Mouse (Mus musculus): Measurements from ENCODE around the gene Ckmt2. TPM values are rescaled to one million over a fixed set of nuclear protein-coding genes. Genes with fewer than 3 reads are reported as not detected.

Gene Ckmt2
- not detected in 2 replicates for total RNA-seq (2017)

DNA sequence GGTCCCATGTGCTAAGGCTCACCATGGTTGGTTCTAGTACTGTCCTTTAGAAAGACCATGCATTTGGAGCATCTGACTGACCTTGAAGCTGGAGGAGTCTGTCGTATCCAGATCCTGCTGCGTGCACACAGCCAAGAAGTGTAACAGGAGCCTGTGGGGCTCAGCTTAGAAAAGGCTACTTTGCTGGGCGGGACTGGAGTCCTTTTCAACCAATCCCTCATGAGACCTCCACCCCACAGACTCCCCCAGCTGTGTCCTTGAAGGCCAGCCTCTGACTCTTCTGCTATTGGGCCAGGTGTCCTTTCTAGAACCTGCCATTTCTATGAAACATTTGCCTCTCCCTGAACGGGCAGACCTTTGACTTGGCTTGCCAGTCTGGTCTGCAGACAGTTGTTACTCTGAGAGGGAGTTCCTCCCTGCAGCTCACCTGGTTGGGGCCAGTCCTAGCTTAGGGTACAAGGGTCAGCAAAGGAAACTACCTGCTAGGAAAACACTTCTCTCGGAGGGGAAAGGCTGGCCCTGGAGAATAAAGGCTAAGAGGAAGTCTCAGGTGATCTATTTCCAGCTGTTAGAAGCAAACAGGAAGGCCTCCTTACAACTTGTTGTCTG is at the start of gene Ckmt2:
Ckmt2 (minus strand) TSS at position 145 of the 609 bp plus-strand sequence.
- no peak for ATAC-seq (replicated peaks in 1 of 2; ENCODE audit: insufficient read depth in 1 of 2, low FRiP score in 2 of 2, low TSS enrichment in 1 of 2, low read depth in 1 of 2, poor library complexity in 2 of 2, severe bottlenecking in 2 of 2)

DNA sequence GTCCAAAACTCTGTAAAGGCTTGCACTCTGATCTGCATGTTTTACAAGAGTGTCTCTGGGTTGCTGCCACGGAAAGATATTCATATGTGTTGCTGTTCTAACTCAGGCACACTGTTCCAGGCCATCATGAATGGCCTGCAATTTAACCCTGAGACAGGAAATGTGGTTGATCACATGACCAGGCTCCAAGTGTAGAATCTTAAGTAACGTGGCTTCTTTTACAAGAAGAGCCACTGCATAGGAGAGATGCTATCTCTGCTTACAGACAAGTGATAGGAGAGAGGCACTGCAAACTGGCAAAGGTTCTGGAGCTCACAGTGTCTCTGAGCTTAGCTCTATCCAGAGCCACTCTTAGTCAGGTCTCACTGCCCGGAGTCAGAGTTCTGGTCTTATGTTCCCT is 44.3 kb upstream of the Ckmt2 start:
- ATAC-seq (replicated peaks in 1 of 2; ENCODE audit: insufficient read depth in 1 of 2, low FRiP score in 2 of 2, low TSS enrichment in 1 of 2, low read depth in 1 of 2, poor library complexity in 2 of 2, severe bottlenecking in 2 of 2) = no peak

DNA sequence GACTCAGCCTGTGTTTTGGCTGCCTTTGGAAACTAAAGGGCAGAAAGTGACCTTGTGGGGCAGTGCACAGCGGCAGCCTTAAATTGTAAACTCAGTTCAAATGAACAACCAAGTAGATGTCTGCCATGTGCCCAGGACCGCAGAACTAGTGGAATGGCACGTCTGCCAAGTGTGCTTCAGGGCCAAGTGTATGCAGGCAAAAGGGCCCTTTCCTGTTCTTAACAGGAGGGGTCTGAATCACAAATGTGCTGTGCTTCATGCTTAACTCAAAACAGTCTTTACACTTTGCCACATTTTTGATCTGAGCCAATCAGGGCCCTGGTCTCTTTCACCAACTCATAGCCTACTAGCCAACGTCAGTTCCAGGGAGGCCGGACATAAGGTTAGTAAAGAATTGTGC is 42.1 kb upstream of the Ckmt2 start:
- ATAC-seq (replicated peaks in 1 of 2; ENCODE audit: insufficient read depth in 1 of 2, low FRiP score in 2 of 2, low TSS enrichment in 1 of 2, low read depth in 1 of 2, poor library complexity in 2 of 2, severe bottlenecking in 2 of 2) = no peak

- no peak for ATAC-seq (replicated peaks in 1 of 2; ENCODE audit: insufficient read depth in 1 of 2, low FRiP score in 2 of 2, low TSS enrichment in 1 of 2, low read depth in 1 of 2, poor library complexity in 2 of 2, severe bottlenecking in 2 of 2)
These were observed 41.1 kb upstream of the Ckmt2 start for GRCm38 (mm10) chr13:91917835-91918234.

- ATAC-seq (replicated peaks in 1 of 2; ENCODE audit: insufficient read depth in 1 of 2, low FRiP score in 2 of 2, low TSS enrichment in 1 of 2, low read depth in 1 of 2, poor library complexity in 2 of 2, severe bottlenecking in 2 of 2) = no peak
These were observed 39.6 kb upstream of the Ckmt2 start for GRCm38 (mm10) chr13:91916308-91916707.

DNA sequence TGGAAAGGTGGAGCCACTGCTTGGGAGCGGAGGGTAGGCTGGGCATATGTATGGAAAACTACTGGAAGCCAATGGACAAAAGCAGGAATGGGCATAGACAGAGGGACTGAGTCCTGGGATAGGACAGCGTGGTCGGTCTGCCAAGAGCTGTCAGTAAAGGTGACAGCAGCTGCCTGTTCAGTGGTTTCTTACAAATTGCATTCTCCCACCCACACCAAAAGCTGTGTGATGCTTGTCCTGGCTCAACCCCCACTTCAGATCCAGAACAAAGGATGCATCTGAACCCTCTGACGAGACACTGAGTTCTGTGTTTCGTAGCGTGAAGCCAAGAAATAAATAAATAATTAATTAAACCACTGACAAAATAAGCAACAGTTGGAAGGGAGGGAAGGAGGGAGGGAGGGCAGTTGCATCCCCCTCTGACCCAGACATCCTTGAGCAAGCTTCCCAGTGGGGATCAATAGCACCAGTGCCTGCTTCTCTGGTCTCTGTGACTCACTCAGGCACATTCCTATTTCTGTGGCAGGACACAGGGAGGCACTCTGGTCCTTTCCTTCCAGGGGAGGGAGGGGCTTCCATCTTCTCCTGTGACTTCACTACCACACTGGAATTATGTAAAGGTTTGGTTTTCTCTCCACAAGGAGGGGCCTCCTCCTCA is 39.0 kb upstream of the Ckmt2 start:
- no peak for ATAC-seq (replicated peaks in 1 of 2; ENCODE audit: insufficient read depth in 1 of 2, low FRiP score in 2 of 2, low TSS enrichment in 1 of 2, low read depth in 1 of 2, poor library complexity in 2 of 2, severe bottlenecking in 2 of 2)

- peak; percentile 86 to 87 for ATAC-seq (replicated peaks in 1 of 2; ENCODE audit: insufficient read depth in 1 of 2, low FRiP score in 2 of 2, low TSS enrichment in 1 of 2, low read depth in 1 of 2, poor library complexity in 2 of 2, severe bottlenecking in 2 of 2)
These were observed 38.5 kb upstream of the Ckmt2 start for GRCm38 (mm10) chr13:91915192-91915581.

- no peak for ATAC-seq (replicated peaks in 1 of 2; ENCODE audit: insufficient read depth in 1 of 2, low FRiP score in 2 of 2, low TSS enrichment in 1 of 2, low read depth in 1 of 2, poor library complexity in 2 of 2, severe bottlenecking in 2 of 2)
These were observed 35.0 kb upstream of the Ckmt2 start for GRCm38 (mm10) chr13:91911652-91912051.

DNA sequence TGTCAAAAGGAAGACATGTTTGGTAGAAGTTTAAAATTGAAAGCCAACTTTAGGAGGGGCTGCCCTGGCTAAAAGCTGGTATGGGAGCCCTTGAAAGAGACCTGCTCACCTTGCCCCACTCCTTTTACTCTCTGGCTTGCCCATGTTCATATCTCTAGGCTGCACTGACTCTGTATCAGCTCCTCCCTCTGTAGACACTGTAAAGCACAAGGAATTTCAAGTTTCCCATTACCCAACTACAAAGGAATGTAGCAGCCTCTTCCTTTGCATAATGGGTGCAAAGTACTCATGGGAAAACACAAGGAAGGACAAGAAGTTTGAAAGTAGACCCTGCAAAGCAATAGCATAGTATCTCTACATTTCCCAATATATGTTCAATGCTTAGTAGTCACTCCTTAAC is 34.5 kb upstream of the Ckmt2 start:
- ATAC-seq (replicated peaks in 1 of 2; ENCODE audit: insufficient read depth in 1 of 2, low FRiP score in 2 of 2, low TSS enrichment in 1 of 2, low read depth in 1 of 2, poor library complexity in 2 of 2, severe bottlenecking in 2 of 2) = no peak

- peak; percentile 86 to 87 for ATAC-seq (replicated peaks in 1 of 2; ENCODE audit: insufficient read depth in 1 of 2, low FRiP score in 2 of 2, low TSS enrichment in 1 of 2, low read depth in 1 of 2, poor library complexity in 2 of 2, severe bottlenecking in 2 of 2)
These were observed 31.7 kb upstream of the Ckmt2 start for GRCm38 (mm10) chr13:91908202-91908980.

DNA sequence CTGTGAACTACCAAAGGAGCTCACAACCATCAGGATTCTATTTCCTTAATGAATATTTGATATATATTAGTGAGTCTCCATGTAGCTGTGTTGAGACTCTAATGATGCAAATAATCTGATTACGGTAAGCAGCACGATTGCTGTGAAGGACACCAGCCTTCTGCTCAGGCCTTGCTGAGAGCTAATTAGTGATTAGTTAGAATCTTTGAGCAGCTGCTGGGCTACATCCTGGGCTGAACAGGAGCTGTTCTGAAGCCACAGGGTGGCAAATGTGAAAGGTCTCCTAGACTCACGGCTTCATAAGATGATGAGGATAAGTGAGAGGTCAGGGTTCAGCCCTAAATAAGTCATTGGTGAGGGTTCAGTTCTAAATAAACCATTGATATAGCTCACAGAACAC is 29.7 kb upstream of the Ckmt2 start:
- no peak for ATAC-seq (replicated peaks in 1 of 2; ENCODE audit: insufficient read depth in 1 of 2, low FRiP score in 2 of 2, low TSS enrichment in 1 of 2, low read depth in 1 of 2, poor library complexity in 2 of 2, severe bottlenecking in 2 of 2)

- no peak for ATAC-seq (replicated peaks in 1 of 2; ENCODE audit: insufficient read depth in 1 of 2, low FRiP score in 2 of 2, low TSS enrichment in 1 of 2, low read depth in 1 of 2, poor library complexity in 2 of 2, severe bottlenecking in 2 of 2)
These were observed 19.8 kb upstream of the Ckmt2 start for GRCm38 (mm10) chr13:91896476-91896875.

DNA sequence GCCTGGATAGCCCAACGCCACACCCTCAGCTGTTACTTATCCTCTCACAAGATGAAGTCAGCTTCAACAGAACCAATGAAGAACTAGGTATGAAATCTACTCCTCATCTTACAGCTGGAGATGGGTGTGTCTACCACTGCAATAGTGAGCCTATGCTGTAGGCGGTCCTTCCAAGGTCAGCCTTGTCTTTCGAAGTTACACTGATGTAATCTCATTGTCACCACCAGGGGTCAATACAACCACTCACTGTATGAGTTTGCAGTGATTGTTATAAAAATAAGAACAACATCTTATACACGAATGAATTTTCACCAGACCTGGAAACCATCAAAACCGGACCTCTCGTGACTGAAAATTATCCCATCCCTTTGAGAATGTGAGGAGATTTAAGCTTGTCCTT is 16.4 kb upstream of the Ckmt2 start:
- peak; percentile 59 to 64; a peak in 3 of 4 replicates for ATAC-seq (replicated peaks in 1 of 2; ENCODE audit: insufficient read depth in 1 of 2, low FRiP score in 2 of 2, low TSS enrichment in 1 of 2, low read depth in 1 of 2, poor library complexity in 2 of 2, severe bottlenecking in 2 of 2)

DNA sequence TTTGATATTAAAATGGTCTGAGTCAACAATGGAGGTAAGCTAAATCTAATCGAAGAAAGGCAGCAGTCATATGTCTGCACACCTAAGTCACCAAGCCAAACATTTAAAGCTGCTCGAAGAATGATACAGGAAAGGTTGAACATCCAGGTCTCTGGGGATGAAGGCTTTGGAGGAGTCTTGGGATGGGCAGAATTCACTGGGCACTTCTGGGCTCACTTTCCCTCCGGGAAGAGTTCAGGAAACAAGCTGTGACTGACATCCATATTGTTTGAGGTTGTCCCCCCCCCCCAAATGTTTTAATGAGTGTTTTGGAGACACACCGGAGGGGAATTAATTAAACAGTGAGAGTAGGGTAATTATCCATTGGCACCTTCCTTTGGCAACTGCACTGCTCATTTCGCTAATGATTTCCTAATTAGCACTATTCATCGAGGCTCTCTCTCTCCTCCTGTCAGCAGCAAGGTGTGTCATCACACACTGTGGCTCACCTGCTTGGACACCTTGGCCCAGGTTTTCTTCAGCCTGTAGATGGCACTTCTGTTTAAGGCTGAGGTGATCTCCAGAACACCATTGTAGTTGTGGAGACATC is 13.4 kb upstream of the Ckmt2 start:
- no peak for ATAC-seq (replicated peaks in 1 of 2; ENCODE audit: insufficient read depth in 1 of 2, low FRiP score in 2 of 2, low TSS enrichment in 1 of 2, low read depth in 1 of 2, poor library complexity in 2 of 2, severe bottlenecking in 2 of 2)

GRCm38 (mm10) chr13:91884714-91885386 is 8.2 kb upstream of the Ckmt2 start:
- no peak for ATAC-seq (replicated peaks in 1 of 2; ENCODE audit: insufficient read depth in 1 of 2, low FRiP score in 2 of 2, low TSS enrichment in 1 of 2, low read depth in 1 of 2, poor library complexity in 2 of 2, severe bottlenecking in 2 of 2)

DNA sequence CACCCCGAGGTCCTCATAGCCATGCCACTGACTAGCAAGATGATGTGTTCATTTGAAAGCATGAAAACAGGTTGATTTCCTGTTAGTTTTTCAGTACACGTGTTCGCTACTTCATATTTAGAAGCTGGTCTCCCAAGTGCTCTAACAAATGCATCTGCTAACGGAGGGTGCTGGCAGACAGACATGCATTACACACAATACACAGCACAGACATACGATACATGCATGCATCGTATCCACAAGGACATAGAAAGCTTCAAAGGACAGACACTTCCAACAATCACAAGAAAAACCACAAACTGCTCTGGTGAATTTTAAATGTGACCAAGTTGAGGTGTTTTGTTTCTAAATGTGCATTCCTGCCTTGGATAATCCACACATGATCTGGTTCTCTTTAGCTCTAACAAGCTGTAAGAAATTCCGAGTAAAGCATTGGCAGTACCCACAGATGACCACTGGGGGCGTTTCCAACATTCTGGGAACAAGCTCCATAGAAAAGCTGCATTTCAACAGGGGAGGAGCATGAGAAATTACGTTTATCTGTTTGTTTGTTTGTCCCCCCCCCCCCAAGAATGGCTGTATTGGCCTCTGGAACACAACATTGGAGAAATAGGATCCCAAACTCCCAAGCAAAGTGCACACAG is 5.3 kb upstream of the Ckmt2 start:
- 0 out of 4 replicates have a peak, but pooled peaks have one; percentile 37 to 58 for ATAC-seq (replicated peaks in 1 of 2; ENCODE audit: insufficient read depth in 1 of 2, low FRiP score in 2 of 2, low TSS enrichment in 1 of 2, low read depth in 1 of 2, poor library complexity in 2 of 2, severe bottlenecking in 2 of 2)

- ATAC-seq (replicated peaks in 1 of 2; ENCODE audit: insufficient read depth in 1 of 2, low FRiP score in 2 of 2, low TSS enrichment in 1 of 2, low read depth in 1 of 2, poor library complexity in 2 of 2, severe bottlenecking in 2 of 2) = no peak
These were observed 3.6 kb upstream of the Ckmt2 start for GRCm38 (mm10) chr13:91880256-91880655.

Data from hematopoietic stem cell, adult 5-6 weeks (primary cell).